Mouse (Mus musculus): ENCODE data around the gene Ptges3.
A peak's percentile ranks its signal among the peaks of the same experiment; 100 is the strongest.
"Not testable (repeated sequence)": the region's sequence is repeated elsewhere in the genome, so short reads cannot be mapped to it uniquely, and the experiment has no call there.

The Ptges3 gene

GRCm38 (mm10) chr10:128059207-128059981 is 640 bp downstream of the Ptges3 start:
- peak; percentile 43 to 67 for DNase-seq

GRCm38 (mm10) chr10:128061109-128061508 is 2.4 kb downstream of the Ptges3 start:
- no peak for DNase-seq

- peak in 1 of 2 experiments; percentile 42 for DNase-seq
Measured at GRCm38 (mm10) chr10:128062221-128062989, 3.7 kb downstream of the Ptges3 start.

GRCm38 (mm10) chr10:128066072-128066471 is 7.3 kb downstream of the Ptges3 start:
- no peak for DNase-seq

- DNase-seq, result no peak
Measured at GRCm38 (mm10) chr10:128069201-128069600, 10.4 kb downstream of the Ptges3 start.

- DNase-seq, result not testable (repeated sequence)
Measured at GRCm38 (mm10) chr10:128070432-128070831, 11.7 kb downstream of the Ptges3 start.

GRCm38 (mm10) chr10:128078269-128078668 is 19.5 kb downstream of the Ptges3 start:
- DNase-seq, result not testable (repeated sequence)

GRCm38 (mm10) chr10:128080496-128080895 is 21.7 kb downstream of the Ptges3 start:
- DNase-seq, result peak in 1 of 2 experiments; percentile 68

GRCm38 (mm10) chr10:128081807-128082476 is 23.2 kb downstream of the Ptges3 start:
- DNase-seq, result peak in 1 of 2 experiments; percentile 25

- no peak for DNase-seq
Measured at GRCm38 (mm10) chr10:128082477-128082808, 23.7 kb downstream of the Ptges3 start.

- DNase-seq, result peak; percentile 96 to 100
Measured at GRCm38 (mm10) chr10:128082880-128083421, 24.2 kb downstream of the Ptges3 start, which contains the start of gene Atp5b. TSS of gene Atp5b (plus strand) at chr10:128083273.

- DNase-seq, result peak in 1 of 2 experiments; percentile 38
Measured at GRCm38 (mm10) chr10:128083688-128084087, 24.9 kb downstream of the Ptges3 start.

GRCm38 (mm10) chr10:128084160-128084559 is 25.4 kb downstream of the Ptges3 start:
- peak in 1 of 2 experiments; percentile 16 for DNase-seq

GRCm38 (mm10) chr10:128086391-128086790 is 27.6 kb downstream of the Ptges3 start:
- DNase-seq, result peak in 1 of 2 experiments; percentile 54

- DNase-seq, result not testable (repeated sequence)
Measured at GRCm38 (mm10) chr10:128087216-128087615, 28.5 kb downstream of the Ptges3 start.

GRCm38 (mm10) chr10:128088181-128088580 is 29.4 kb downstream of the Ptges3 start:
- peak in 1 of 2 experiments; percentile 30 for DNase-seq

- DNase-seq, result no peak
Measured at GRCm38 (mm10) chr10:128089842-128090241, 31.1 kb downstream of the Ptges3 start.

GRCm38 (mm10) chr10:128090651-128091563 is 32.2 kb downstream of the Ptges3 start:
- DNase-seq, result peak; percentile 92 to 93

- DNase-seq, result peak; percentile 77 to 84
Measured at GRCm38 (mm10) chr10:128091564-128092505, 33.1 kb downstream of the Ptges3 start, which contains the start of gene Baz2a. TSS of gene Baz2a (plus strand) at chr10:128091577.

Measured in kidney, postnatal 36 days (tissue).